Mouse (Mus musculus): ENCODE data around the gene Patj. TPM values are rescaled to one million over a fixed set of nuclear protein-coding genes. Genes with fewer than 3 reads are reported as not detected.

The Patj gene
- total RNA-seq, 1 experiment: 17.7 TPM

GRCm38 (mm10) chr4:98449564-98450263 is 54.1 kb downstream of the Patj start:
- in situ Hi-C loops (cut with MboI; ENCODE audit: low sequenced_read_pairs in 2 of 2, unreplicated experiment in 2 of 2): no loop called here
- DNase-seq (ENCODE audit: low read depth, low spot score): no peak

DNA sequence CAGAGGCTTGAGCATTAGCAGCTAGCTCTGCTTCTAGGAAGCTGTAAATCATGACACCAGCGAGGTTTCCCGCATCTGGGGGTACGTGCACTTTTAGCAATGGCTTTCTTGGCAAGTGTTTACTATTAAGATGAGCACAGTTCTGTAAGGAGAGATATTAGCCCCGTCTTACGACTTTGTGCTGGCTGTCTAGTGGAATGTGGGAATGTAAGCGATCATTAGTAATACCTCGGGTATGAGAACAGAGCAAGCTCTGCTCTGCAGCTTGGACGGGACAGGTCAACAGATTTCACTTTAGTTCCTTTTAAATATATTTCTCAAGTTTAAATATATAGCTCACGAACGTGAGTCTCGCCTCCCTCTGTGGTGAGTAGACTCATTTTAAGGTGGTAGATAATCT is 54.7 kb downstream of the Patj start:
- H3K9me3 ChIP-seq (ENCODE audit: control insufficient read depth, insufficient read depth, low read depth, low read length): no peaks in the 10 kb centered on the region
- in situ Hi-C loops (cut with MboI; ENCODE audit: low sequenced_read_pairs in 2 of 2, unreplicated experiment in 2 of 2): no loop called here
- DNase-seq (ENCODE audit: low read depth, low spot score): no peak

More at GRCm38 (mm10) chr4:98449564-98450263, 54.1 kb downstream of the Patj start:
- no peak overlapping the region for H3K4me3 ChIP-seq (ENCODE audit: insufficient read depth in 1 of 2, low read depth in 1 of 2, low read length in 2 of 2, poor library complexity in 1 of 2, severe bottlenecking in 1 of 2)
- no peak overlapping the region for H3K27ac ChIP-seq (ENCODE audit: insufficient read depth, low read depth, low read length, poor library complexity, severe bottlenecking)
- no peak overlapping the region for H3K9ac ChIP-seq (ENCODE audit: insufficient read depth, low read depth, low read length, poor library complexity, severe bottlenecking)
- no peaks in the 10 kb centered on the region for H3K9me3 ChIP-seq (ENCODE audit: control insufficient read depth, insufficient read depth, low read depth, low read length)
- TF ChIP-seq HCFC1 (IDR thresholded peaks at IDR 0.05; ENCODE audit: borderline replicate concordance, insufficient read depth, low read length) (no peak), ZC3H11A (IDR thresholded peaks at IDR 0.05; ENCODE audit: borderline replicate concordance, low read depth, low read length) (no peak), MAFK (IDR thresholded peaks at IDR 0.05; ENCODE audit: insufficient read depth, low read depth, low read length) (no peak), CHD2 (IDR thresholded peaks at IDR 0.05; ENCODE audit: low read depth, low read length) (no peak), ZNF384 (IDR thresholded peaks at IDR 0.05; ENCODE audit: low read depth, low read length) (no peak)
- peaks cover 2% of the 10 kb centered on the region; the same call in 1 of the 2 replicates for H3K36me3 ChIP-seq (ENCODE audit: control insufficient read depth, insufficient read depth, low read length, poor library complexity, severe bottlenecking)
- no peaks in the 10 kb centered on the region for H3K4me1 ChIP-seq (ENCODE audit: control insufficient read depth in 2 of 2, insufficient read depth in 2 of 2, low read length in 2 of 2, poor library complexity in 1 of 2)

DNA sequence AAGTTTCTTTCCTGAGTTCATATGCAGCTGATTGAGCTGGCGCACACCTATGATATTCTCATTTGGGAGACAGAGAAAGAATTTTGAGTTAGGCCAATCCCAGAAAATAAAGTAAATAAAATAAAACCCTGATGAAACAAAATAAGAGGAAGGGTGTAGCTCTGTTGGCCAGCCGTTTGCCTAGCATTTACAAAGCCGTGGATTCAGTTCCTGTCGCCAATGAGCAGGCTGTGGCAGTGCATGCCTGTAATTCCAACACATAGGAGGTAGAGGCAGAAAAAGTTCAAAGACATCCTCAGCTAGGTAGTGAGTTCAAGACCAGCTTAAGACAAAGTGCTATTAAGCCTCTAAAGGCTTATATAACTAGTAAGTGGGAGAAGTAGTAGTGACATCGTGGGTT is 55.2 kb downstream of the Patj start:
- TF ChIP-seq ZNF384 (IDR thresholded peaks at IDR 0.05; ENCODE audit: low read depth, low read length) (no peak), HCFC1 (IDR thresholded peaks at IDR 0.05; ENCODE audit: borderline replicate concordance, insufficient read depth, low read length) (no peak), ZC3H11A (IDR thresholded peaks at IDR 0.05; ENCODE audit: borderline replicate concordance, low read depth, low read length) (no peak), CHD2 (IDR thresholded peaks at IDR 0.05; ENCODE audit: low read depth, low read length) (no peak)
- no peak for DNase-seq (ENCODE audit: low read depth, low spot score)
- no peaks in the 10 kb centered on the region for H3K9me3 ChIP-seq (ENCODE audit: control insufficient read depth, insufficient read depth, low read depth, low read length)
- H3K4me1 ChIP-seq (ENCODE audit: control insufficient read depth in 2 of 2, insufficient read depth in 2 of 2, low read length in 2 of 2, poor library complexity in 1 of 2): no peaks in the 10 kb centered on the region
- in situ Hi-C loops (cut with MboI; ENCODE audit: low sequenced_read_pairs in 2 of 2, unreplicated experiment in 2 of 2): no loop called here
- no peak overlapping the region for H3K4me3 ChIP-seq (ENCODE audit: insufficient read depth in 1 of 2, low read depth in 1 of 2, low read length in 2 of 2, poor library complexity in 1 of 2, severe bottlenecking in 1 of 2)
- no peak overlapping the region for H3K27ac ChIP-seq (ENCODE audit: insufficient read depth, low read depth, low read length, poor library complexity, severe bottlenecking)
- peaks cover 2% of the 10 kb centered on the region; the same call in 1 of the 2 replicates for H3K36me3 ChIP-seq (ENCODE audit: control insufficient read depth, insufficient read depth, low read length, poor library complexity, severe bottlenecking)
- no peak overlapping the region for H3K9ac ChIP-seq (ENCODE audit: insufficient read depth, low read depth, low read length, poor library complexity, severe bottlenecking)

More for the DNA sequence above, 54.7 kb downstream of the Patj start:
- H3K9ac ChIP-seq (ENCODE audit: insufficient read depth, low read depth, low read length, poor library complexity, severe bottlenecking): no peak overlapping the region
- no peak overlapping the region for H3K4me3 ChIP-seq (ENCODE audit: insufficient read depth in 1 of 2, low read depth in 1 of 2, low read length in 2 of 2, poor library complexity in 1 of 2, severe bottlenecking in 1 of 2)
- peaks cover 2% of the 10 kb centered on the region; the same call in 1 of the 2 replicates for H3K36me3 ChIP-seq (ENCODE audit: control insufficient read depth, insufficient read depth, low read length, poor library complexity, severe bottlenecking)
- H3K4me1 ChIP-seq (ENCODE audit: control insufficient read depth in 2 of 2, insufficient read depth in 2 of 2, low read length in 2 of 2, poor library complexity in 1 of 2): no peaks in the 10 kb centered on the region
- no peak for TF ChIP-seq HCFC1 (IDR thresholded peaks at IDR 0.05; ENCODE audit: borderline replicate concordance, insufficient read depth, low read length)
- no peak for TF ChIP-seq ZC3H11A (IDR thresholded peaks at IDR 0.05; ENCODE audit: borderline replicate concordance, low read depth, low read length)
- TF ChIP-seq ZNF384 (IDR thresholded peaks at IDR 0.05; ENCODE audit: low read depth, low read length): no peak
- H3K27ac ChIP-seq (ENCODE audit: insufficient read depth, low read depth, low read length, poor library complexity, severe bottlenecking): no peak overlapping the region

- TF ChIP-seq CHD2 (IDR thresholded peaks at IDR 0.05; ENCODE audit: low read depth, low read length): no peak
- no peak for TF ChIP-seq ZC3H11A (IDR thresholded peaks at IDR 0.05; ENCODE audit: borderline replicate concordance, low read depth, low read length)
- TF ChIP-seq MAFK (IDR thresholded peaks at IDR 0.05; ENCODE audit: insufficient read depth, low read depth, low read length): no peak
- no peak for TF ChIP-seq ZNF384 (IDR thresholded peaks at IDR 0.05; ENCODE audit: low read depth, low read length)
- TF ChIP-seq HCFC1 (IDR thresholded peaks at IDR 0.05; ENCODE audit: borderline replicate concordance, insufficient read depth, low read length): no peak
- no peak for DNase-seq (ENCODE audit: low read depth, low spot score)
Observed at GRCm38 (mm10) chr4:98451259-98451658, 55.7 kb downstream of the Patj start.

More at GRCm38 (mm10) chr4:98451259-98451658, 55.7 kb downstream of the Patj start:
- Histone ChIP-seq H3K36me3 (ENCODE audit: control insufficient read depth, insufficient read depth, low read length, poor library complexity, severe bottlenecking) (peaks cover 2% of the 10 kb centered on the region; the same call in 1 of the 2 replicates), H3K4me1 (ENCODE audit: control insufficient read depth in 2 of 2, insufficient read depth in 2 of 2, low read length in 2 of 2, poor library complexity in 1 of 2) (no peaks in the 10 kb centered on the region), H3K9me3 (ENCODE audit: control insufficient read depth, insufficient read depth, low read depth, low read length) (no peaks in the 10 kb centered on the region), H3K27ac (ENCODE audit: insufficient read depth, low read depth, low read length, poor library complexity, severe bottlenecking) (no peak overlapping the region), H3K4me3 (ENCODE audit: insufficient read depth in 1 of 2, low read depth in 1 of 2, low read length in 2 of 2, poor library complexity in 1 of 2, severe bottlenecking in 1 of 2) (no peak overlapping the region), H3K9ac (ENCODE audit: insufficient read depth, low read depth, low read length, poor library complexity, severe bottlenecking) (no peak overlapping the region)
- in situ Hi-C loops (cut with MboI; ENCODE audit: low sequenced_read_pairs in 2 of 2, unreplicated experiment in 2 of 2): no loop called here
